24 mouse cellular contexts compared by ENCODE assay signal in the genomic region with DNA sequence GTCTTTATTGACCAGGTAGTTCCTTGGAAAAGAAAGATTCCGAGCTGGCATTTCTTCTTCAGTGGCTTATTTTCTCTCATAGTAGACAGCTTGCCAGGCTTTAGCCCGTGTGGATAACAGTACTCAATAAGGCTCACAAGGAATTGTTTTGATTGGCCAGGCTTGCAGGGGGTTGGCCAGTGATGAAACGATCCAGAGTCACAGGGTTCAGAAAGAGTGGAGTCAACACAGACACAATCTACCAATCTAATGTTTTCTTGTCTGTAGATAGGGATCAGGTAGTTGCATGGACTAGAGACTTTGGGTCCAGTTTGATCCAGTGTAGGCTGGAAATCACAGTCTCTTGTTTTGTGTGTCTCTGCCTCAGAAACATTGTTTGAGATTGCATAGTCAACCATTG.
A peak's percentile ranks its signal among the peaks of the same experiment; 100 is the strongest.
DNase-seq lines count a peak whose midpoint lies in the region; TF ChIP-seq lines count a peak whose summit lies in the region.
"Had no signal": no experiment of that assay in that cellular context is flagged by ENCODE, and none has a peak within 500 bp of the region (broad histone marks: within the 10 kb centered on the region; RNA-seq: fewer than 3 reads in every experiment).

No protein-coding gene starts in this region.

- no peaks in the 10 kb centered on the region for H3K79me2 ChIP-seq in macrophage (ENCODE audit: inconsistent target)

- H3K4me1 ChIP-seq in cortical plate, adult 2 months (ENCODE audit: control insufficient read depth, insufficient read depth, low read length), result no peaks in the 10 kb centered on the region
- H3K4me1 ChIP-seq: embryonic facial prominence, embryonic 15.5 days; forebrain, embryonic 13.5 days; forebrain, embryonic 15.5 days had no signal

- H3K36me3 ChIP-seq in macrophage (ENCODE audit: inconsistent target), result no peaks in the 10 kb centered on the region
- H3K36me3 ChIP-seq: embryonic facial prominence, embryonic 13.5 days; embryonic facial prominence, embryonic 15.5 days; forebrain, embryonic 15.5 days; G1E had no signal

- peak; percentile 87 for DNase-seq in heart, adult 11 months
- DNase-seq in heart, adult 8-10 months (ENCODE audit: low spot score), result no peak
- DNase-seq in adipocyte (ENCODE audit: low spot score), result peak; percentile 10
- DNase-seq in lung, postnatal 14 days, result no peak
- no peak for DNase-seq in adrenal gland, postnatal 4 days (ENCODE audit: low spot score in 2 of 2)
- DNase-seq: adrenal gland, adult 2 months; adrenal gland, postnatal 10 days; adrenal gland, postnatal 25 days; cerebellum, adult 11 months; cerebellum, adult 18-20 months; cerebellum, adult 8-10 months; cerebellum, adult 9-11 months; cerebellum, postnatal 14 days; cerebellum, postnatal 36 days; embryo, embryonic 11 days; forebrain, postnatal 0 days had no signal

- no peak for TF ChIP-seq POLR2A in cortical plate, adult 2 months (IDR thresholded peaks at IDR 0.05; ENCODE audit: extremely low read depth, insufficient read depth, low read length)

- H3K27ac ChIP-seq in cortical plate, adult 2 months (ENCODE audit: insufficient read depth, low read length), result 0 out of 2 replicates have a peak overlapping the region, but pooled peaks have one; percentile 23
- H3K27ac ChIP-seq in macrophage, result peak overlapping the region; percentile 73
- H3K27ac ChIP-seq: embryonic facial prominence, embryonic 13.5 days; embryonic facial prominence, embryonic 15.5 days; forebrain, embryonic 13.5 days; forebrain, embryonic 15.5 days had no signal

- no peak overlapping the region for H3K4me3 ChIP-seq in cortical plate, adult 2 months (ENCODE audit: insufficient read depth, low read length)
- no peak overlapping the region for H3K4me3 ChIP-seq in macrophage (ENCODE audit: inconsistent target)
- H3K4me3 ChIP-seq: embryonic facial prominence, embryonic 13.5 days; embryonic facial prominence, embryonic 15.5 days; erythroblast, embryonic 14.5 days; forebrain, embryonic 13.5 days; forebrain, embryonic 15.5 days had no signal

- 90% methylated on average over 3 of the region's 3 CpGs for WGBS in macrophage (ENCODE audit: missing documents)

- no peak for TF ChIP-seq CTCF in cortical plate, adult 2 months (IDR thresholded peaks at IDR 0.05; ENCODE audit: extremely low read depth, insufficient read depth, low read length)

Comparison
In these comparisons a context has a peak if more than half of its experiments do, and no peak if none do; other contexts are left out.
1. DNase-seq: peak in heart, adult 11 months (single experiment) and adipocyte (single experiment); none in heart, adult 8-10 months (single experiment), lung, postnatal 14 days (single experiment) and adrenal gland, postnatal 4 days (0 of 2).